Mouse (Mus musculus): ENCODE measurements around the gene Plin4.
"Not testable (repeated sequence)": the region's sequence is repeated elsewhere in the genome, so short reads cannot be mapped to it uniquely, and the experiment has no call there.

The Plin4 gene

GRCm38 (mm10) chr17:56102158-56102557, 7.4 kb downstream of the Plin4 start:
- no peak for DNase-seq (ENCODE audit: low spot score)

- no peak for DNase-seq (ENCODE audit: low spot score)
Measured at GRCm38 (mm10) chr17:56100811-56101210, 8.8 kb downstream of the Plin4 start.

GRCm38 (mm10) chr17:56098711-56099572, 10.7 kb downstream of the Plin4 start:
- no peak for DNase-seq (ENCODE audit: low spot score)

- DNase-seq (ENCODE audit: low spot score) = no peak
Measured at GRCm38 (mm10) chr17:56098180-56098579, 11.4 kb downstream of the Plin4 start.

GRCm38 (mm10) chr17:56096883-56097282, 12.7 kb downstream of the Plin4 start:
- no peak for DNase-seq (ENCODE audit: low spot score)

- no peak for DNase-seq (ENCODE audit: low spot score)
Measured at GRCm38 (mm10) chr17:56092794-56093193, 16.8 kb downstream of the Plin4 start.

- DNase-seq (ENCODE audit: low spot score) = no peak
Measured at GRCm38 (mm10) chr17:56092312-56092711, 17.3 kb downstream of the Plin4 start.

GRCm38 (mm10) chr17:56080781-56081585, 28.6 kb downstream of the Plin4 start:
- DNase-seq (ENCODE audit: low spot score) = no peak

GRCm38 (mm10) chr17:56079921-56080320, 29.7 kb downstream of the Plin4 start:
- no peak for DNase-seq (ENCODE audit: low spot score)

- peak; percentile 99 for DNase-seq (ENCODE audit: low spot score)
Measured at GRCm38 (mm10) chr17:56078880-56079795, 30.5 kb downstream of the Plin4 start, which contains the start of gene Hdgfl2. TSS of gene Hdgfl2 (plus strand) at chr17:56079634.

- DNase-seq (ENCODE audit: low spot score) = not testable (repeated sequence)
Measured at GRCm38 (mm10) chr17:56078361-56078760, 31.2 kb downstream of the Plin4 start.

- no peak for DNase-seq (ENCODE audit: low spot score)
Measured at GRCm38 (mm10) chr17:56077523-56077922, 32.1 kb downstream of the Plin4 start.

GRCm38 (mm10) chr17:56074827-56075208, 34.8 kb downstream of the Plin4 start, which contains the start of gene Ubxn6:
TSS of gene Ubxn6 (minus strand) at chr17:56075028.
- DNase-seq (ENCODE audit: low spot score) = peak; percentile 98

- peak; percentile 87 for DNase-seq (ENCODE audit: low spot score)
Measured at GRCm38 (mm10) chr17:56074097-56074826, 35.3 kb downstream of the Plin4 start.

- no peak for DNase-seq (ENCODE audit: low spot score)
Measured at GRCm38 (mm10) chr17:56072243-56072642, 37.4 kb downstream of the Plin4 start.

- no peak for DNase-seq (ENCODE audit: low spot score)
Measured at GRCm38 (mm10) chr17:56071126-56071525, 38.5 kb downstream of the Plin4 start.

- no peak for DNase-seq (ENCODE audit: low spot score)
Measured at GRCm38 (mm10) chr17:56069066-56069465, 40.5 kb downstream of the Plin4 start.

- DNase-seq (ENCODE audit: low spot score) = no peak
Measured at GRCm38 (mm10) chr17:56066451-56066850, 43.2 kb downstream of the Plin4 start.

- DNase-seq (ENCODE audit: low spot score) = not testable (repeated sequence)
Measured at GRCm38 (mm10) chr17:56065715-56066114, 43.9 kb downstream of the Plin4 start.

GRCm38 (mm10) chr17:56062081-56062480, 47.5 kb downstream of the Plin4 start:
- no peak for DNase-seq (ENCODE audit: low spot score)

Measured in ovary, postnatal 36 days (tissue).